Mouse (Mus musculus): Measurements from ENCODE around the gene Tpst2. TPM values are rescaled to one million over a fixed set of nuclear protein-coding genes. Genes with fewer than 3 reads are reported as not detected.
"Not testable (repeated sequence)": the region's sequence is repeated elsewhere in the genome, so short reads cannot be mapped to it uniquely, and the experiment has no call there.

Gene Tpst2
- total and polyA plus RNA-seq, 2 experiments from 2014 or later: 42.9 to 86.1 TPM

DNA sequence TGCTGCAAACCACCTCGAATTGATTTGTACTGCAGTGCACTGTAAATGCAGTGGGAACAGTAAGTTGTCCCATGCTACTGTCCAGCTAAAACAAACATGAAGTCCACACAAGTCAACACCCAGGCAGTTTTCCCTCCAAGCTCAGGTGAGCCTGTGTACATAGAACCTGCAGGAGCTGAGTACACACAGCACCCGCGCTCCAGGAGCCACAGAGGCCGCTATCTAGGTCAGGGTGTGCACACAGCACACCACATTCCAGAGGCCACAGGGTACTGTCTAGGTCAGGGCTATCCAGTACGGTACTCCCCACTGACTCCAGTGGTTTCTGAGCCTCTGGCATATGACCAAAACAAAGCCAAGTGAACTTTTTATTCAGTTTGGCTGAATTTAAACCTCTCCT lies 25.8 kb downstream of the Tpst2 start:
- Histone ChIP-seq H3K9me3 (replicated peaks; ENCODE audit: control insufficient read depth, low read length) (no peaks in the 10 kb centered on the region), H3K36me3 (replicated peaks; ENCODE audit: control insufficient read depth, insufficient read depth, low read length) (peaks cover 22% of the 10 kb centered on the region), H3K9ac (replicated peaks; ENCODE audit: low read depth, low read length) (no peak overlapping the region), H3K4me1 (ENCODE audit: control insufficient read depth, insufficient read depth) (0 out of 2 replicates have a peak, but pooled peaks cover 9% of the 10 kb centered on the region), H3K4me2 (ENCODE audit: low read depth, low read length) (no peak overlapping the region), H3K4me3 (ENCODE audit: low read depth, low read length) (no peak overlapping the region), H3K27me3 (ENCODE audit: control insufficient read depth, insufficient read depth, low read length) (no peaks in the 10 kb centered on the region), H3K27ac (ENCODE audit: low read depth) (no peak overlapping the region)
- ATAC-seq (ENCODE audit: insufficient read depth, low read depth): no peak
- WGBS: 76% methylated on average over 5 of the region's 5 CpGs
- no peak for DNase-seq (ENCODE audit: low spot score)
- no peak for TF ChIP-seq EP300 (IDR thresholded peaks at IDR 0.05; ENCODE audit: low read depth)
- no peak for TF ChIP-seq CTCF (IDR thresholded peaks at IDR 0.05; ENCODE audit: low read depth)

GRCm38 (mm10) chr5:112305842-112306241 lies 29.4 kb downstream of the Tpst2 start:
- Histone ChIP-seq H3K27me3 (ENCODE audit: control insufficient read depth, insufficient read depth, low read length) (no peaks in the 10 kb centered on the region), H3K36me3 (replicated peaks; ENCODE audit: control insufficient read depth, insufficient read depth, low read length) (peaks cover 57% of the 10 kb centered on the region)
- no peak for ATAC-seq (ENCODE audit: insufficient read depth, low read depth)

GRCm38 (mm10) chr5:112313222-112313885 lies 36.9 kb downstream of the Tpst2 start:
- Histone ChIP-seq H3K27me3 (ENCODE audit: control insufficient read depth, insufficient read depth, low read length) (no peaks in the 10 kb centered on the region), H3K9ac (replicated peaks; ENCODE audit: low read depth, low read length) (no peak overlapping the region), H3K4me2 (ENCODE audit: low read depth, low read length) (no peak overlapping the region), H3K4me3 (ENCODE audit: low read depth, low read length) (no peak overlapping the region), H3K4me1 (ENCODE audit: control insufficient read depth, insufficient read depth) (no peaks in the 10 kb centered on the region), H3K27ac (ENCODE audit: low read depth) (no peak overlapping the region), H3K9me3 (replicated peaks; ENCODE audit: control insufficient read depth, low read length) (no peaks in the 10 kb centered on the region), H3K36me3 (replicated peaks; ENCODE audit: control insufficient read depth, insufficient read depth, low read length) (peaks cover 76% of the 10 kb centered on the region)
- TF ChIP-seq EP300 (IDR thresholded peaks at IDR 0.05; ENCODE audit: low read depth) (no peak), CTCF (IDR thresholded peaks at IDR 0.05; ENCODE audit: low read depth) (no peak)
- WGBS: 66% methylated on average over 11 of the region's 11 CpGs
- ATAC-seq (ENCODE audit: insufficient read depth, low read depth) (no peak), DNase-seq (ENCODE audit: low spot score) (no peak)

More at GRCm38 (mm10) chr5:112305842-112306241, 29.4 kb downstream of the Tpst2 start:
- Histone ChIP-seq H3K9ac (replicated peaks; ENCODE audit: low read depth, low read length) (no peak overlapping the region), H3K27ac (ENCODE audit: low read depth) (no peak overlapping the region), H3K9me3 (replicated peaks; ENCODE audit: control insufficient read depth, low read length) (no peaks in the 10 kb centered on the region), H3K4me1 (ENCODE audit: control insufficient read depth, insufficient read depth) (no peaks in the 10 kb centered on the region), H3K4me2 (ENCODE audit: low read depth, low read length) (no peak overlapping the region), H3K4me3 (ENCODE audit: low read depth, low read length) (no peak overlapping the region)
- TF ChIP-seq CTCF (IDR thresholded peaks at IDR 0.05; ENCODE audit: low read depth) (no peak), EP300 (IDR thresholded peaks at IDR 0.05; ENCODE audit: low read depth) (no peak)
- 83% methylated on average over 5 of the region's 5 CpGs for WGBS
- DNase-seq (ENCODE audit: low spot score): no peak

- ATAC-seq (ENCODE audit: insufficient read depth, low read depth) (no peak), DNase-seq (ENCODE audit: low spot score) (no peak)
- no peak overlapping the region for H3K4me3 ChIP-seq (ENCODE audit: low read depth, low read length)
- WGBS: 69% methylated on average over 5 of the region's 5 CpGs
- no peaks in the 10 kb centered on the region for H3K27me3 ChIP-seq (ENCODE audit: control insufficient read depth, insufficient read depth, low read length)
- H3K4me2 ChIP-seq (ENCODE audit: low read depth, low read length): no peak overlapping the region
- no peaks in the 10 kb centered on the region for H3K9me3 ChIP-seq (replicated peaks; ENCODE audit: control insufficient read depth, low read length)
- peak overlapping the region; percentile 47 for H3K27ac ChIP-seq (ENCODE audit: low read depth)
- 0 out of 2 replicates have a peak, but pooled peaks cover 4% of the 10 kb centered on the region for H3K4me1 ChIP-seq (ENCODE audit: control insufficient read depth, insufficient read depth)
- peaks cover 46% of the 10 kb centered on the region for H3K36me3 ChIP-seq (replicated peaks; ENCODE audit: control insufficient read depth, insufficient read depth, low read length)
- TF ChIP-seq CTCF (IDR thresholded peaks at IDR 0.05; ENCODE audit: low read depth): no peak
- no peak for TF ChIP-seq EP300 (IDR thresholded peaks at IDR 0.05; ENCODE audit: low read depth)
- no peak overlapping the region for H3K9ac ChIP-seq (replicated peaks; ENCODE audit: low read depth, low read length)
Observed at GRCm38 (mm10) chr5:112316468-112316867, 40.0 kb downstream of the Tpst2 start.

- H3K9ac ChIP-seq (replicated peaks; ENCODE audit: low read depth, low read length): no peak overlapping the region; the same call in 1 of the 2 replicates
- TF ChIP-seq EP300 (IDR thresholded peaks at IDR 0.05; ENCODE audit: low read depth) (no peak; the same call in 1 of the 2 replicates), CTCF (IDR thresholded peaks at IDR 0.05; ENCODE audit: low read depth) (no peak)
- peak overlapping the region; percentile 47 for H3K27ac ChIP-seq (ENCODE audit: low read depth)
- ATAC-seq (ENCODE audit: insufficient read depth, low read depth): peak; percentile 76
- H3K9me3 ChIP-seq (replicated peaks; ENCODE audit: control insufficient read depth, low read length): no peaks in the 10 kb centered on the region
- H3K4me2 ChIP-seq (ENCODE audit: low read depth, low read length): no peak overlapping the region
- WGBS: 24% methylated on average over 5 of the region's 5 CpGs
- DNase-seq (ENCODE audit: low spot score): peak; percentile 58
- peaks cover 37% of the 10 kb centered on the region for H3K36me3 ChIP-seq (replicated peaks; ENCODE audit: control insufficient read depth, insufficient read depth, low read length)
- 0 out of 2 replicates have a peak, but pooled peaks cover 4% of the 10 kb centered on the region for H3K4me1 ChIP-seq (ENCODE audit: control insufficient read depth, insufficient read depth)
- H3K4me3 ChIP-seq (ENCODE audit: low read depth, low read length): no peak overlapping the region
- no peaks in the 10 kb centered on the region for H3K27me3 ChIP-seq (ENCODE audit: control insufficient read depth, insufficient read depth, low read length)
Observed at GRCm38 (mm10) chr5:112317328-112317727, 40.8 kb downstream of the Tpst2 start.

- H3K27me3 ChIP-seq (ENCODE audit: control insufficient read depth, insufficient read depth, low read length); ATAC-seq (ENCODE audit: insufficient read depth, low read depth); H3K4me3 ChIP-seq (ENCODE audit: low read depth, low read length); H3K9ac ChIP-seq (replicated peaks; ENCODE audit: low read depth, low read length); H3K9me3 ChIP-seq (replicated peaks; ENCODE audit: control insufficient read depth, low read length); H3K4me1 ChIP-seq (ENCODE audit: control insufficient read depth, insufficient read depth); H3K27ac ChIP-seq (ENCODE audit: low read depth); DNase-seq (ENCODE audit: low spot score); H3K4me2 ChIP-seq (ENCODE audit: low read depth, low read length): not testable (repeated sequence)
- H3K36me3 ChIP-seq (replicated peaks; ENCODE audit: control insufficient read depth, insufficient read depth, low read length): peaks cover 21% of the 10 kb centered on the region
- WGBS: 56% methylated on average over 2 of the region's 2 CpGs
Observed at GRCm38 (mm10) chr5:112319343-112319742, 42.9 kb downstream of the Tpst2 start.
